Mouse (Mus musculus) kidney, postnatal 36 days (tissue): ENCODE measurements at regions not wholly inside any gene's neighbourhood (a gene's known extent, or its start where the extent isn't known, plus 50 kb on each side); places are given as distances from the start of the nearest gene placed in this dataset.
A peak's percentile ranks its signal among the peaks of the same experiment; 100 is the strongest.

Source experiments
- DNase-seq, 2 experiments: peaks; one replicate each; pipeline ENCODE4 v3.0.0; 2021 to 2022; ENCODE audit warnings: mixed read lengths in 2 of 2

DNA sequence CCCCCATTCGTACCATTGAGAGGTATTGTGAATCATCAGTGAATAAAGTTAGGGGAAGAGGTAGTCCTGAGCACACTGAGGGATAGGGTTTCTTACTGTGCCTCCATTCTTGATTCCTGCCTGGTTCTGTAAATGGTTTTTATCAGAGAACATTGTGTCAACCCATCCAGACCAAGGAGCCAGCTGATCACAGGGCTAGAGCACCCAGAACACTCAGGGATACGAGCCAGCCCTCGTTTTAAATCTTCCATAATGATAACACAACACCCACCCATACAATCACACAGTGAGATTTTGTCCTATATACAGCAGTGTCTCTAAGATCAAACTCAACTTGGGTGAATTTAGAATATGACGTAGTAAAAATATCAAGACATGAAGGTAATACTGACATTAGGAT is 424.7 kb upstream of the BB014433 start:
- no peak for DNase-seq

DNA sequence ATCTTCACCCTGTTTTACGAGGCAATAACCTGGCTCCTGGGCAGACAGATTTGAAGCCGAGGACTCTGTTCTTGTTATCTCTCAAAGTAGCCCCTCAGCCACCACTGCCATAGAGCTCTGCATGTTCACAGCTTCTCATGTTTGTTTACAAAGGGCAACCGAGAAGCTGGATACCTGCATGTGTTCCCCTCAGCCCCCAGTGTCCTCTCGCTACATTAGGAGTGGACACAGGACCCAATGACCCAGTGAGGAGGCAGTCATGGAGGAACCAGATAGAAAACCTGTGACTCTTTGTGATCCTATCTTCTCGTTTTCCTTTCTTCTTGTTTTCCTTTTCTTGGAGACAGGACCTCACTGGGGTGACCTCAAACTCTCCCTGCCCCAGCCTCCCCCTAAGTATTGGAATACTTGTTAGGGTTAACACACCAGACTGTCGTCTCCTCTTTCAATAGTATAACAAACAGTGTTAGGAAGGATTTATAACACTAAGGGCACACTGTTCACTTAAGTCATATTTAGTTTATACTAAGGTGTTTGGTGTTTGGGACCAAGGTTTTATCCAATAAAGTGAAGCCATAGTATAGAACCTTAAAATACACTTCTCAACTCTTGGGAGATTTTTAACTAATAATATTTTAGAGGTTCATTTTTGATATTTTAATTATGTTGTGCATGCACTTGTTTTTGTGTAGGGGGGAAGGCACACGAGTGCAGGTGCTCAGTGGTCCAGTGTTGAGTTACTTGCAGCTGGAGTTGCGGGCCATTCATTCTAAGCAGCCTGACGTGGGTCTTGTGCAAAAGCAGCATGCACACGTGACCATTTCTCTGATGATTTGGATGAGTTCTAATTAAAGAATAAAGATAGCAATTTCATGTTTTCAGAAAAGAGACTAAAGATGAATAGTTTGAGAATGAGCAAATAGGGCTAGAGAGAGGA is 422.9 kb upstream of the BB014433 start:
- DNase-seq = no peak

DNA sequence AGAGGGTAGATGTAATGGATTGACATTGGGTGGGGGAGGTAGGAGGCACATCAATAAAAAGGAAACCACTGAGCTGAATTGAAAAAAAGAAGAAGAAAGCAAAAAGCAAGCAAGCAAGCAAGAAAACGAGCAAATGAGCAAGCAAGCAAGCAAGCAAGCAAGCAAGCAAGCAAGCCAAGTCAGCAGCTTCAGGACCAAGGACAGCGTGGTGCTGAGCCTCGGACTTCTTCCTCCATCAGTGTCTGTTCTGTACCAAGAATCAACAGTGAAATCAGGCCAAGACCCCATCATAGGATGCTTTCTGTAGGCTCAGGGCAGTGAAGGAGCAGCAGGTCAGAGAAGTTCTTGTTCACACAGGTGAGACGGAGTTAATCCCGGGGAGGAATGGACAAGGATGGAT is 392.7 kb upstream of the BB014433 start:
- peak; percentile 6 to 62 for DNase-seq

DNA sequence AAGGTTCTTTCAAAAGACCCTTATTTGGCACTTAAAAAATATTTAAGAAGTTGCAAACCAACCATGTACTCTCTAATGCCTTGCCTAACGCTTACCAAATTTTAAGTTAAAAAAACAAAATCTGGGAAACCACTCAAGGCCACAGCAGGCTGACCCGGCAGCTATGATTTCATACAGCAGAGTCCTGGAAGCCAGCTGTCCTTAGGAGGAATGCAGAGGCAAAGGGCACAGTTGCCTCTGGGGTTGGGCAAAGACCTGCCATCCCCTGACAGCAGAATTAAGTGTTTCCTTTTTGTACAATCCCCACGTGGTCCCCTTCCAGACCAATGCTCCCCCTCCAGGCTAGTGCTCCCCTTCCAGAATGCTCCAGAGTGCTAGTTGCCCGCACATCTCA is 348.8 kb upstream of the BB014433 start:
- DNase-seq = no peak

DNA sequence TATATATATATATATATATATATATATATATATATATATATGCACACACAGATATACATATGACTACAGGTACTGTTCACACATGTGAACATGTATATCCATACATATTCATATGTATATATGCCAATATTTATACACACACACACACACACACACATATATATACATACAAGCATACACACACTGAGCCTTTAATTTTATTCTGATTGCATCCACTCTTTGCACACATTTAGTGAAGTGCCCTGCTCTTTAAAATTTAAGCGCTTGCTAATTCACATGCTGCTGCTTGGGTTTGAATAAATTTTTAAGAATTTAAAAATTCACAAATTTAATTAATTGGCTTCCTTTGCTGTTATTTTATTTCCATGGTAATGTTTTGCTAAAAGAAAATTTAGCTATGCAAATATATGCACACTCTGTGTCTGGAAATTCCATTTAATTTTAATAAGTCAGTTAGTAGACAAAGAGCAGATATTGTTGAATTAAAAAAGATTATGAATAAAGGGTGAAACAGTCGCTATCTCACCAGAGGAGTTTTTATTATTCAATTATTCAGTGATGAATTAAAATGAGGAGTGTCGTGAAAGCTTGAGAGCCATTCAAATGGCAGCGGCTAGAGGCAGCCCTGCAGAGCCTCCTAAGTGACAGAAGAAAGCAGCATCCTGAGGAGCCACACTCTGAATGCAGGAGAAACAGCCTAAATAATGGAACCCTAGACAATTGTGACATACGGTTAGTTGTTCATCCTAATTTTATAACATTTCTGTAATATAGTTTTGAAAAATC is 348.3 kb upstream of the BB014433 start:
- DNase-seq = no peak

DNA sequence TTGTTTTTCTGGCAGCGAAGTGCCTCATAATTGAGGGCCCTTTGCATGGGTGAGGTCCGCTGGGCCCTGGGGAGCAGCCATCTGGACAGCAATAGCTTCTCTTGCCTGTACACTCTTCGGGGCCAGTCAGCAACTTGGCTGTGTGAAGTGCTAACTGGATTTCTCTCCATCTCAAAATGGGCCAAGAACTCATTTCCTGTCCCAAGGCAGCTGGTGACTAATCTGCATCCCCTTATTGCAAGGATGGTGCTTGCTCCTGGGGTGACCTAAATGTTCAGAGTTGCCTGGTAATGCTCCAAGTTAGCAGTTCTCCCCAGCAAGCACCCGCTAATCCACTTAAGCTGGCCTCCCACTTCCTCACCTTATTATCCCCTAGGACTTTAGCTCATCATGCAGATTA is 346.2 kb upstream of the BB014433 start:
- DNase-seq = no peak

DNA sequence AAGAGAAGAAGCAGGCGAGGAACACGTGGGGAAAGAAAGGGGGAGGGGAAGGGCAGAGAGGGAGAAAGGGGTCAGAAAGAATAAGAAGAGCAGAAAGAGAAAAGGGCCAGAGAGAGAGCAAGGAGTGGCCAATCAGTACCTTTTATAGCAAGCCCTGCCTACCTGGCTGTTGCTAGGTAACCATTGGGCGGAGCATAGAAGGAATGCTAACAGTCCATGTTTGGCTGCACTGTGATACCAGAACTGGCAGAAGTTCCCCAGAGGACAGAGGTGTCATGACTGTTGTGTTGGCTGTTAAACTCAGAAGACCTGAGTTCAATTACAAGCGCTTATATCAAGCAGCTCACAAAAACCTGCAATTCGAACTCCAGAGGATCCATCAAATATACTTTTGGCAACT is 342.9 kb upstream of the BB014433 start:
- DNase-seq = no peak

DNA sequence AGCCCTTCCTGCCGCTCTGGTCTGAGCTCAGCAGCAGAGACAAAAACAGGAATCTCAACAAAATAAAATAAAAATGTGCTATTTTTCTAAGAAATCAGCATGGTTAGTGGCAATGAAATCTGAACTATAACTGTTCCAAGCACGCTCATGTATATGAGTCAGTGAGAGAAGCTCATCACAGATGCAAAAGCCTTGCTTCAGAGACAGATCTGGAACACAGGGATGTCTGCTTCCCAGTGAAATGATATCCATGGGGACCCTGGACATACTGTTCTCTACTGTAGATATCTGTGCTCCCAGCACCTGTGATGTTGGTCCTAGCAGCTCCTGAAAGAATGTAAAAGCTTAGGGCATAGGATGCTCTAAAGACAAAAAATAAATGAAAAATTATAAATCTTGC is 321.2 kb upstream of the BB014433 start:
- no peak for DNase-seq

DNA sequence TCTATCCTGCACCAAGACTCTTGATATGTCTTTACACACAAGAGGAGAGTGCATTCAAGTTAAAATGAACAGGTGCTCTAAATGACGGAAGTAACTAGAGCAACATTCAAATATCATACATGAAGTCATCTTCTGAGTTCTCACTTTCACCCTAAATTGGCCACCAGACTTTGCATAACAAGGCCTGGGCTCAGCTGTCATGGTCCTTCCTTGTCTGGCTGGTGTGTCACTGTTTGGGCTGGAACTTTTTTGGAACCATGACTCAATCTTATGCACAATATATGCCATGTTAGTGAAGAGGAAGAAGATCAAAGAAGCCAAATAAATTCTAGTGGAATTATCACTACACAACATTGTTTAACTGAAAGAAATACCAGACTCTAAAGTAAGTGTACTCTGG is 318.7 kb upstream of the BB014433 start:
- no peak for DNase-seq

DNA sequence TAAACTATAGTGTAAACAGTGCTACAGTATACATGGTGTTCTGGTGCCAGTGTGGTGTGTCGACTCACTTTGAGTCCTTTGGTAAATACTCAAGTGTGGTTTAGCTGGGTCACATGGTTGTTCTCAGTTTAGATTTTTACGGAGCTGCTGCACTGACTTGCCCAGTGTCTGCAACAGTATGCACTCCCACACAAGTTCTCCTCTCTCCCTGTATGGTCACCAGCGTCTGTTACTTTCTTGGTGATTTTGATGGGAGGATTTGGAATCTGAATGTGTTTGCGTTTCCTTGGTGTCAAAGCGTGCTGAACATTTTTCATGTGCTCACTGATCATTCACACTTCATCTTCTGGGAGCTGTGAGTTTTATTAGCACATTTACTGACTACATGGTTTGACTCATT is 298.3 kb upstream of the BB014433 start:
- no peak for DNase-seq

DNA sequence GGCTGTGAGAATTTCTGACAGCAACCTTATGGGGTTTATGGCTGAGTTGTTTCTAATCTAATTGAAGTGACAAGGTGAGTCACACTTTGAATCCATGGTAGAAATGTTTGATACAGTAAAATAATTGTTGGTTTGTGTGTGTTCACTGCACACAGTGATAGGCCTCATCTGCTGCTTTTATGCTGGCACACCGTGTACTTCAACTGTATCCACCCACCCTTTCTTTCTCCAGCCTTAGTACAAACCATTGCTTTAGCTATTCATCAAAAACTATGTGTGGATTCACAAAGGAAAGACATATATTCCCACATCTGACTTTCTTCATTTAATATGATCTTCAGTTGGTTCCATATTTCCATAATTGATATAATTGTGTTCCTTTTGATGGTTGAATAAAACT is 297.7 kb upstream of the BB014433 start:
- DNase-seq = no peak

DNA sequence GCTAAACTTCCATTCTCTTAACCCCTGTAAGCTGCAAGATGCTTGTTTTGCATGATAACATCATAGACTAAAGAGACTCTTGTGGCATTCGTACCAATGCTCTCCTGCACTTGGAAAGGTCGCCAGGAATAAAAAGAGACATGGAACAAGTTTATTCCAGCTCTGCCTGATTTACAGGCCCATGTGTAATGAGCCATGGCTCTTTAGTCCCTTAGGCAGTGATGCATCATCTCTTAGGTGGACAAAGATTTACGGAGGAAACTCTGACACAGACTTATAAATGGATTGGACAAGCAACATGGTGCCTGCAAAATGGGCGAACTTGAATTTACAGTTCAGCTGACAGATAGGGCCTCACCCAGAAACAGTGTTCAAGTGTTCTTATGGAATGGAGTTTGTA is 288.7 kb upstream of the BB014433 start:
- DNase-seq = no peak

DNA sequence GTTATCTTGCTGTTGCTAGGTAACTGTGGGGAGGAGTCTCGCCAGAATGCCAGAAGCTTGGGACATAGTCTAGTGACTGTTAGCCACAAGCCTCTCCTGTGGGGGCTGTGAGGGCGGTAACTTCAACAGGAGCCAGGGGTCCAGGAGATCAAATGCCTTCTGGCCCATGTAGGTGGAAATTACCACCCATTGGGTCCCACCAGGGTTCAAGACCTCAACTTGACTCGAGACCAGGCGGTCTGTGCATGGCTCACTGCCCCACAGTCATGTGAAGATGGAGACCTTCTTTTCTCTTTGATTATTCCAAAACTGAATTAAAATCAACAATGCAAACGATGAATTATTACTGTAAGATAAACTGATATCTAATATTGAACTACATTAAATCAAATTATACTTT is 281.4 kb upstream of the BB014433 start:
- DNase-seq = no peak

DNA sequence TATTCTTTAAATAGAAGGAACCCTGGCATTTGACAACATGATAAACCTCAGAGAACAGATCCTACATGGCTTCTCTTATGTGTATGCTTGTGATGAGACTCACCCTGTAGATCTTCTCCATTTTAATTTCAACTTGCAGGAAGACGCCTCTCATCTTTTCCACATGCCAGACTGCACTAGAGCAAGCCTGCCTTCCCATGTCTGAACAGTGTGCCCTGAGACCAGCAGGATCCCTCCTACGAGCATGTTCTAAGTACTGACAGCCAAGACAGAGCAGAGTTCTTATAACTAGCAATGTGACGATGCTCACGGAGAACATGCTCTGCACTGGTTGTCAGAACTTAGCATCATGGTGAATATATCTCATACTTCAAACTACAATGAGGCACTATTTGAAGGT is 277.5 kb upstream of the BB014433 start:
- DNase-seq = no peak

DNA sequence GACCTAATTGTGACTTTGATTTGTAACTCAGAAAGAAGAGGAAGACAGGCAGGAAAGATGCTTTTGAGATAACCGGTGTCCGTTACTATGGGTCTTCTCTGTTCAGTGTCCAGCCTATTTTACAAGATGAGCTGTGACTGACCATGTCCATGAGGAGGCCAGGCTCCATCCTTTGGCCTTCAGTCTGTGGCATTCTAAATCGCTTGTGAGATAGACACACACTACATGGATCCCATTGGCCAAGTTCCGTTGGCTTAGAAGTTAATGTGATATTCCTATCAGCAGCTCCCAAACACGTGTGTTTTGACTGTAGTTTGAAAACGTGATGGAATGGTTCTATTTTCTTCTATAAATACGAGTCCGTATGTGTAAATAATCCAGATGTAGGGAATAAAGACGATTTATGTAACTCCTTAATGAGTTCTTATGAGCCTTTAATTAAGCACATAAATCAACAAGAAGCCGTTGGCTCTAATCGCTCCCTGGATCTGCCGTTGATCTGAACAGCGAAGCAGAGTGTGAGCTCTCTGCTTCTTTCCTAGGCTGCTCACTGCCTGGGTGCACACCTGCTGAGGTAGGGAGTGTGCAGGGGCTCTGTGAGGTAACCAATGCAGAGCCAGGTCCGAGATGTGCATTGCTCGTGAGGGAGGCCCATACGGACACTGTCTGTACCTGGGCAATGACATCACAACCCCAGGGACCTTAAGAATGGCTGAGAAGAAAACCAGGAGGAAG is 272.4 kb upstream of the BB014433 start:
- no peak for DNase-seq

DNA sequence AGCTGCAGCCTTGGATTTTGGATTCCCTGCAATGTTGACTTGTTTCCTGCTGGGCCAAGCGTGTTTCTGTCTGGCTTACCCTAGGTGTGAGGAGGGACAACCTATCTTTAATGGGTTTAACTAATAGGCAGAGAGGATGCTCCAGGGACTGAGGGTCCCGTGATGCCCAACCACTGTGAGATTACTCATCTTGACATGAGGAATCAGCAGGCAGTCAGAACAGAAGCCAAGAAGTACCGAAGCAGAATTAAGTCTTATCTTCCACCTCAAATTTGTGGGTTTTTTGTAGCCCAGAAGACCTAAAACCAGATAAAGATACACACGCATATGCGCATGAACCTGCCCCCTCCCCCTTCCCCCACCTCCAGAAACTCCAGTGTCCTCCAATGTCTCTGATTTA is 267.6 kb upstream of the BB014433 start:
- DNase-seq = no peak

DNA sequence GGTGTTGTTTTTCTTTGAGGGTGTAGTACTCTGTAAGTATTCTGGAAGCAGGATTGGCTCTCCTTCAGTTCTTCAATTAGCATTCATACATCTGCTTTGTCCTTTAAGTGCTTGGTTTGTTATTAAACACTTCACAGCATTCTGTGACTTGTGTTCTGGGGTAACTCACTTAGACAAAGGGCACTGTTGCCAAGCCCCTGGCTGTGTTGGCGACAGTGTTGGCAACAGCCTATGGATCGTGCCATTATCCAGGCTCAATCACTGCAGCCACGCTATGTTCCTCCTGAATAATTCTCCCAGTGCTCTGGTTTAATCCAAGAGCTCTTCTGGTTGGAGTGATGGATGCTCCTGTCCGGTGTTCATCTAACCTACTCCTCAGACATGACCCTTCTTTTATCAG is 265.6 kb upstream of the BB014433 start:
- DNase-seq = no peak

DNA sequence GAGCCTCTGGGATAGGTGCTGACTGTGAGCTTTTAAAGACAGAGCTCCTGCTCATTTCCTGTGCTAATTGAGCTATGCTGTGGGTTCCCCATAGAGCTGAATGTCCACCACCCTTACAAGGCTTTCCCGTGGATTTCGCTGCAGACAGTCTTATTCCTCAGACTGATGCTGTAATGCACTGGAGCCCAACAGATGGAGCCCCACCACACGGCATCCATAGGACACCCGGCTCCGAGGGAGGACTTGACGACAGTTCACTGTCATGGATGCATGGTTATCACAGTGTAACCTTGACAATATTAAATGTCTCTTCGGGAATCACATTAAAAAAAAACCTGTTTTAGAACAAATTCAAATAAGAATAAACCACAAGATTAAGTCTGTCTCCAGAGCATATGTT is 265.2 kb upstream of the BB014433 start:
- no peak for DNase-seq

DNA sequence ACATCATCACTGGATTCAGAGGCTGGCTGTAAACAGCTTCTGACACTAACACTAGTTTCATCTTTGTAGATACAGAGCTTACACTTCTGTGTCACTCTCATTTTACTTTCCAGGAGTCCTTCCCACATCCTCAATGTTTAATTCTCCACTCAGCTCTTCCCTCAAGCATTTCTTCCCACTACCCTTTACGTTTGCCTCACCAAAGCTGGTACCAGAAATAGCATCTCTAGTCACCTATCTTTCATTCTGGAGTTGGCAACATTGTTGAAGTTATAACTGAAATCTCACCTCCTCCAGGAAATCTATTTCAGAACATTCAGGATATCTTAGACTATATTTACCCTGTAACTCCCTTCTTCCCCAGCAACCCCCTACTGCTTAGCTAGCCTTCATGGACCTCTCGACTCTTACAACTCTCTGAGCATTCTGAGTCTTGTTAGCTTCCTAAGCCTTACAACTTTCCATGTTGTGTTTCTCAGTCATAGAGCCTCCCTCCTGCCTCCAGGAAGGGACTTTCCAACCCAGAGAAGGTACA is 258.3 kb upstream of the BB014433 start:
- no peak for DNase-seq

DNA sequence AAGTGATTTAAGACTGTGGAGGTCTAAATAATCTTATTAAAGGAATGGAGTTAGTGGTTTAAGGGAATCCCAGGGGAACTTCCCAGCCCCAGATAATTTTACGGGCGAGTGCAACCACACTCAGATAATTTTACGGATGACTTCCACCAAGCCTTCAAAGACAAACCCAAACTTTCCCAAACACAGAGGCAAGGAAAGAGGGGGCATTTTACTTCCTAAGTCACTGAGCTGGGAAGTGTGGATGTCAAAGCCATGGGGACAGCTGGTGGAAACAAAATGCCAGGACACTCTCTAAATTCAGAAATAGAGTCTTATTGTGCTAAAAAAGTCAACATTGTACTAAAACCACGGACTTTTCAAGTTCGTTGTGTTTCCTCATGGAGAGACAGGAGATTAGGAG is 227.9 kb upstream of the BB014433 start:
- DNase-seq = no peak

DNA sequence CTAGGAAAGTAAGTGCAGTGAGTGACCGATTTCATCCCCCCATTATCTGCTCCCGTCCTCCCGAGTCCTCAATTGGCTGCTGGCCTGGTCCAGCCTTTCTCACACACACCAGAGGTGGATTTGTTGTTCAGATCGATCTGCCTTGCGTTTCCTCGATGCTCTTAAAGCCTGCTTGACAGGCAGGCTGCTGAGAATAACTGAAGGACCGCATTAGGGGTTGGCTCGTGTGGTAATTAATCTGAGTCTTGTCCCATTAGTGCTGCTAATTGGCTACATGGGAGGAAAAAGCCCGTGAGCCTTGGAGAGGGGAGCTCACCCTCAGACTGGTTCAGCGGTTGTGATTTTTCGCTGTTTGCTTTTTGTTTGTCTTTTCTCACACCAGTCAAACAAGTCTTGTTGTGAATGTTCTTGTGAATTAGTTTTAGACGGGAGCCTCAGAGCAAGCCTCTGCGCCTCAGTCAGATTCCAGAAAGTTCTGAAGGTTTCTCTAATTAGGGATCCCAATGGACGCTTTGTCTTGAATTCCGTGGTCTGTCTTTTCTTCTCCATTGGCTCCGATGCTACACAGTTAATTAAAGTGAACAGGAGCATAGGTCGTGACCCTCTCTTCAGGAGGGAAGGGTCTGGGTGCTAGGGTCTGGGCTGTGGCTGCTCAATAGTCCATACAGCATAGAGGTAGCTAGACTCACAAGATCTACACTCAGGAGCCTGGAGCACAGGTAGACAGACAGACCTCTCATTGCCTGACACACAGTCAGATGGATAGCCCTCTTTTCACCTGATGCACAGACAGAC is 226.1 kb upstream of the BB014433 start:
- DNase-seq = no peak

DNA sequence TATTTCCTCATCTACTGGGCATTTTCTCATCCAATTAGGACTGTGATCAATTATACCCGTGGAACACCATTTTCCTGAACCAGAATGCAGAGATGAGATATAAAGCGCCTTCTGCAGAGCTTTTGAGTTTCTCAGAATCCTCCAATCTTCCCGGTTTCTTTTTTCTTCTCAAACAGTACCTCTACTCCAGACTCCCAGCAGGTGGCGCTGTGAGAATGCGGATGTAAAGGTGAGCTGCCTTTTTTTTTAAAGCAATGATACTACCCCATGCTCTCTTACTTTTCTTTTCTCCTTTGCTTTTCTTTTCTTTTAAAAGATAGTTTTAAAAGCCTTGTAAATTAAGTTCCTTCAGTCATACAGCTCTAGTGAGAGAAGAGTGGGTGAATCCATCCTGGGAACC is 224.4 kb upstream of the BB014433 start:
- peak; percentile 38 to 86 for DNase-seq
